Mouse (Mus musculus): ENCODE results near the gene Fam110a. TPM values are rescaled to one million over a fixed set of nuclear protein-coding genes. Genes with fewer than 3 reads are reported as not detected.
"Not testable (repeated sequence)": the region's sequence is repeated elsewhere in the genome, so short reads cannot be mapped to it uniquely, and the experiment has no call there.

Fam110a gene
- polyA plus RNA-seq, 1 experiment from 2014 or later, result 91.5 TPM

DNA sequence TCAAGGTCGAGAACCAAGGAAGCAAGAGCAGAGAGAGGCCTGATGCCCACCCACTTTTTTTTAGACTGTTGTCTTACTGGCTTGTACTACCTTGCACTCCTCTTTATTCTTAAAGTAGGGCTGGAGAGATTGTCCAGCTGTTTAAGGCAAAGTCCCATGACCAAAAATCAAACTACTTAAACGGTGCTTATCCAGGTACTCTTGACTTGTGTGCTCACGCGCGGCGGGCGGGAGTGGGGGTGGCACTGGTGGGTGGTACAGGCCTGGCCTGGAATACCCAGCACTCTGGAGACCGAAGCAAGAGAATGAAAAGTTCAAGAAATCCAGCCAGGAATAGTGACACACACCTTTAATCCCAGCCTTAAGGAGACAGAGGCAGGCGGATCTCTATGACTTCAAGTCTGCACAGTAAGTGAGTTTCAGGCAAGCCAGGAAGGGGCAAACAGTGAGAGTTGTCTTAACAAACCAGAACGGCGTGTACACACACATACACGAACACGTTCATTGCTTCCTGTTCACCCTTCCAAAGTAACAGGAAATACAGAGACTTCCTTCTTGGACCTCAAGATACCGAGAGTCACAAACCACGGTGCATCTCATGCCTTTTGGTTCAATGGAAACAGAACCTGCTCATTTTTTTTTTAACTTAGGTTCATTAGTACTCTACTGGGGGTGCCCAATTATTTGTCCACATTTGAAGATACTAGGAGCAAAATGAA lies 29.2 kb upstream of the Fam110a start:
- H3K4me2 ChIP-seq (replicated peaks), result no peak overlapping the region
- 92% methylated on average over 15 of the region's 15 CpGs for WGBS
- ATAC-seq (ENCODE audit: low FRiP score, low read depth), result no peak

GRCm38 (mm10) chr2:152007783-152008182 lies 27.8 kb upstream of the Fam110a start:
- WGBS, result 61% methylated on average over 10 of the region's 10 CpGs
- Histone ChIP-seq H3K36me3 (no peaks in the 10 kb centered on the region), H3K9me3 (no peaks in the 10 kb centered on the region), H3K27ac (no peak overlapping the region), H3K4me2 (replicated peaks) (no peak overlapping the region), H3K27me3 (replicated peaks) (no peaks in the 10 kb centered on the region), H3K4me1 (no peaks in the 10 kb centered on the region), H3K4me3 (no peak overlapping the region), H3K9ac (no peak overlapping the region)
- ATAC-seq (ENCODE audit: low FRiP score, low read depth), result no peak

More for the DNA sequence above, 29.2 kb upstream of the Fam110a start:
- Histone ChIP-seq H3K4me1 (no peaks in the 10 kb centered on the region), H3K36me3 (no peaks in the 10 kb centered on the region), H3K27me3 (replicated peaks) (no peaks in the 10 kb centered on the region), H3K9ac (no peak overlapping the region), H3K27ac (no peak overlapping the region), H3K9me3 (no peaks in the 10 kb centered on the region), H3K4me3 (no peak overlapping the region)

GRCm38 (mm10) chr2:152002529-152002928 lies 22.5 kb upstream of the Fam110a start:
- WGBS, result 72% methylated on average over 6 of the region's 6 CpGs
- no peak for ATAC-seq (ENCODE audit: low FRiP score, low read depth)

DNA sequence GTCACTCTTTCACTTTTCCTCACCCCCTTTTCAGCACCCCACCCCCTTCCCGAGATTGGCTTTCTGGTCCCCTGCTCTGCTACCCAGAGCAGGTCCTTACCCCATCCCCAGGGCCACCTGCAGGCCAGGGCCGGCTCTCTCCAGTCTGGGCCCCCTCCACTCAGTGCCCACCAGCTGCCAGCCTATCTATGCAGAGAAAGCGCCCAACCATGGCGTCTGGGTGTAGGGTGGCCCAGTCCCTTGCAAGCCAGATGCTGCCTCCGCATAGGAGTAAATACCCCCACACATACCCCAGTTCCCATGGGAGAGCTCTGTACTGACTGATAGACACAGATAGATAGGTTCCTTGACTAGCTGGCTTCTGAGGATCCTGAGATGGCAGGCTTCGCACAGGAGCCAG lies 20.7 kb upstream of the Fam110a start:
- Histone ChIP-seq H3K4me3 (no peak overlapping the region), H3K9ac (no peak overlapping the region), H3K4me2 (replicated peaks) (no peak overlapping the region), H3K36me3 (no peaks in the 10 kb centered on the region), H3K9me3 (no peaks in the 10 kb centered on the region), H3K27me3 (replicated peaks) (peaks cover 51% of the 10 kb centered on the region), H3K4me1 (peaks cover 10% of the 10 kb centered on the region; the same call in 1 of the 2 replicates), H3K27ac (no peak overlapping the region)
- WGBS, result 55% methylated on average over 6 of the region's 6 CpGs
- peak; percentile 48; the same call in 1 of the 2 replicates for ATAC-seq (ENCODE audit: low FRiP score, low read depth)

More at GRCm38 (mm10) chr2:152002529-152002928, 22.5 kb upstream of the Fam110a start:
- no peak overlapping the region for H3K4me2 ChIP-seq (replicated peaks)
- H3K9ac ChIP-seq, result no peak overlapping the region
- peaks cover 34% of the 10 kb centered on the region for H3K27me3 ChIP-seq (replicated peaks)
- H3K36me3 ChIP-seq, result no peaks in the 10 kb centered on the region
- no peaks in the 10 kb centered on the region for H3K9me3 ChIP-seq
- H3K4me1 ChIP-seq, result peaks cover 3% of the 10 kb centered on the region; the same call in 1 of the 2 replicates
- H3K27ac ChIP-seq, result no peak overlapping the region
- no peak overlapping the region for H3K4me3 ChIP-seq

DNA sequence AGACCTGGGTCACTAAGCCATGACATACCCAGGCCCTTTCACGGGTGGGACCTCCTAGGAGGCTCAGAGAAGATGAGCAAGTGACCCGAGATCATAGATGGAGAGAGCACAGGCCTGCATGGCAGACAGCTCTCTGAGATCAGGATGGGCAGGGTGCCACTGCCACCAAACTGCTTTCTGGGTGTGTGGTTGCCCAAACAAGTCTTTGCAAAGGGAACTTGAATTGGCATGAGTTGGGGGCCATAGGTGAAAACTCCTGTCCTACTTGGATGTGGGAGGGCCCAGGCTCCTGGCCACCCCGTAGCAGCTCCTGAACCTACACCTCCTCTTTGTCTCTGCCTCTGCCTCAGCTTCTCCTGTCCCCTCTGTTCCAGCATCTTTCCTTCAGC lies 20.3 kb upstream of the Fam110a start:
- peaks cover 10% of the 10 kb centered on the region; the same call in 1 of the 2 replicates for H3K4me1 ChIP-seq
- H3K9ac ChIP-seq, result no peak overlapping the region
- H3K27me3 ChIP-seq (replicated peaks), result peaks cover 55% of the 10 kb centered on the region
- no peaks in the 10 kb centered on the region for H3K9me3 ChIP-seq
- WGBS, result 49% methylated on average over 3 of the region's 3 CpGs
- no peak for ATAC-seq (ENCODE audit: low FRiP score, low read depth)
- no peak overlapping the region for H3K4me3 ChIP-seq
- no peak overlapping the region for H3K27ac ChIP-seq
- no peaks in the 10 kb centered on the region for H3K36me3 ChIP-seq
- H3K4me2 ChIP-seq (replicated peaks), result no peak overlapping the region

- H3K27me3 ChIP-seq (replicated peaks), result peaks cover 58% of the 10 kb centered on the region
Measured at GRCm38 (mm10) chr2:151999669-152000290, 19.8 kb upstream of the Fam110a start.

GRCm38 (mm10) chr2:151998932-151999331 lies 18.9 kb upstream of the Fam110a start:
- WGBS, result 74% methylated on average over 4 of the region's 4 CpGs
- Histone ChIP-seq H3K9ac (no peak overlapping the region), H3K27me3 (replicated peaks) (peaks cover 58% of the 10 kb centered on the region), H3K4me2 (replicated peaks) (no peak overlapping the region), H3K27ac (no peak overlapping the region), H3K4me3 (no peak overlapping the region), H3K4me1 (peaks cover 14% of the 10 kb centered on the region), H3K9me3 (no peaks in the 10 kb centered on the region), H3K36me3 (no peaks in the 10 kb centered on the region)
- ATAC-seq (ENCODE audit: low FRiP score, low read depth), result no peak

More at GRCm38 (mm10) chr2:151999669-152000290, 19.8 kb upstream of the Fam110a start:
- H3K9ac ChIP-seq, result no peak overlapping the region
- no peak for ATAC-seq (ENCODE audit: low FRiP score, low read depth)
- H3K36me3 ChIP-seq, result no peaks in the 10 kb centered on the region
- 9% methylated on average over 20 of the region's 20 CpGs for WGBS
- no peak overlapping the region for H3K4me3 ChIP-seq
- peaks cover 10% of the 10 kb centered on the region; the same call in 1 of the 2 replicates for H3K4me1 ChIP-seq
- no peak overlapping the region for H3K27ac ChIP-seq
- H3K4me2 ChIP-seq (replicated peaks), result no peak overlapping the region
- no peaks in the 10 kb centered on the region for H3K9me3 ChIP-seq

GRCm38 (mm10) chr2:151998505-151998899 lies 18.5 kb upstream of the Fam110a start:
- H3K9ac ChIP-seq, result no peak overlapping the region
- no peaks in the 10 kb centered on the region for H3K36me3 ChIP-seq
- H3K9me3 ChIP-seq, result no peaks in the 10 kb centered on the region
- 77% methylated on average over 9 of the region's 9 CpGs for WGBS
- H3K27me3 ChIP-seq (replicated peaks), result peaks cover 58% of the 10 kb centered on the region
- ATAC-seq (ENCODE audit: low FRiP score, low read depth), result no peak
- H3K4me2 ChIP-seq (replicated peaks), result no peak overlapping the region
- no peak overlapping the region for H3K4me3 ChIP-seq
- H3K27ac ChIP-seq, result no peak overlapping the region
- H3K4me1 ChIP-seq, result peaks cover 14% of the 10 kb centered on the region

DNA sequence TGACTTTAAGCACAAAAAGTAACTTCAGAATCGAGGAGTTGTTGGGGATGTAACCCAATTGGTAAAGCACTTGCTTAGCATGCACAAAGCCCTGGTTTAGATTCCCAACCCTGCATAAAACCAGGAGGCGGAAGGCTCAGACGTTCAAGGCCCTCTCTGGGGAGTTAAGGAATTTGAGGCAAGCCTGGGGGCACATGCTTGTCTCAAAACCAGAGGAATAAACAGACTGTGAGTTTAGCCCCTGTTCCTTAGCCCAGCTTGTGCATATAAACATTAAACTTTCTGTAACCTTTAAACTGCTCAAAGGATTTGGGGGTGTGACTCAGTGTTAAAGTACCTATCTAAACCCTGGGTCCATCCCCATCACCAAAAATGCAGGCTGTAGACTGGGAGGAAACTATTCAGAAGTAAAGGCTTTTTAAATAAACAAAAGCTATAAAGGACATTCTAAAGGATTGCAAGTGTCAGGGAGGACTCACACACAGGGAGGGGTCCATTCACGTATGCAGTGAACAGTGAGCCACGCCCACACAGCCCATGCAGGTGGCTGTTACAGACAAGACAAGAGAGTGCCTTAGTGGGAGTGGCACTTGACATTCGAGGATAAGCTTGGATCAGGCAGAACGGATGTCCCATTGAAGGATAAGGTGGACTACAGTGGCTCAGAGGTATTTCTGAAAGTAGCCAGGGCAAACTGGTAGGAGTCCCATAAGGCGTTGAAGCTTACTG lies 17.9 kb upstream of the Fam110a start:
- H3K9me3 ChIP-seq, result no peaks in the 10 kb centered on the region
- no peak overlapping the region for H3K9ac ChIP-seq
- 51% methylated on average over 8 of the region's 8 CpGs for WGBS
- H3K27ac ChIP-seq, result no peak overlapping the region
- H3K36me3 ChIP-seq, result no peaks in the 10 kb centered on the region
- peaks cover 14% of the 10 kb centered on the region for H3K4me1 ChIP-seq
- no peak overlapping the region for H3K4me3 ChIP-seq
- H3K27me3 ChIP-seq (replicated peaks), result peaks cover 58% of the 10 kb centered on the region
- no peak overlapping the region for H3K4me2 ChIP-seq (replicated peaks)
- no peak for ATAC-seq (ENCODE audit: low FRiP score, low read depth)

DNA sequence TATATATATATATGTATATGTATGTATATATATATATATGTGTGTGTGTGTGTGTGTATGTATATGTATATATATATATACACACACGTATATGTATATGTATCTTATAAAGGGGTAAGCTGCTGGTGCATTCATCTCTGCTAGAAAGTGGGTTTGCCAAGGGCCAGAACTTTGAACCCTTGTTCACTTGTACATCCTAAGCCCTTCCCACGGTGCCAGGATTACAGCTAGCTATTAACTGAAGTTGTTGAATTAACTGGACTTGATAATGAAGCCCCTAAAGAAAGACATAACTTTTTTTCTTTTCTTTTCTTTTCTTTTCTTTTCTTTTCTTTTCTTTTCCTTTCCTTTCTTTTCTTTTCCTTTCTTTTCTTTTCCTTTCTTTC lies 17.2 kb upstream of the Fam110a start:
- Histone ChIP-seq H3K27me3 (replicated peaks) (peaks cover 58% of the 10 kb centered on the region), H3K4me1 (peaks cover 14% of the 10 kb centered on the region)
- 88% methylated on average over 2 of the region's 2 CpGs for WGBS
- H3K4me2 ChIP-seq (replicated peaks); ATAC-seq (ENCODE audit: low FRiP score, low read depth); H3K27ac ChIP-seq; H3K9ac ChIP-seq; H3K36me3 ChIP-seq; H3K9me3 ChIP-seq; H3K4me3 ChIP-seq: not testable (repeated sequence)

DNA sequence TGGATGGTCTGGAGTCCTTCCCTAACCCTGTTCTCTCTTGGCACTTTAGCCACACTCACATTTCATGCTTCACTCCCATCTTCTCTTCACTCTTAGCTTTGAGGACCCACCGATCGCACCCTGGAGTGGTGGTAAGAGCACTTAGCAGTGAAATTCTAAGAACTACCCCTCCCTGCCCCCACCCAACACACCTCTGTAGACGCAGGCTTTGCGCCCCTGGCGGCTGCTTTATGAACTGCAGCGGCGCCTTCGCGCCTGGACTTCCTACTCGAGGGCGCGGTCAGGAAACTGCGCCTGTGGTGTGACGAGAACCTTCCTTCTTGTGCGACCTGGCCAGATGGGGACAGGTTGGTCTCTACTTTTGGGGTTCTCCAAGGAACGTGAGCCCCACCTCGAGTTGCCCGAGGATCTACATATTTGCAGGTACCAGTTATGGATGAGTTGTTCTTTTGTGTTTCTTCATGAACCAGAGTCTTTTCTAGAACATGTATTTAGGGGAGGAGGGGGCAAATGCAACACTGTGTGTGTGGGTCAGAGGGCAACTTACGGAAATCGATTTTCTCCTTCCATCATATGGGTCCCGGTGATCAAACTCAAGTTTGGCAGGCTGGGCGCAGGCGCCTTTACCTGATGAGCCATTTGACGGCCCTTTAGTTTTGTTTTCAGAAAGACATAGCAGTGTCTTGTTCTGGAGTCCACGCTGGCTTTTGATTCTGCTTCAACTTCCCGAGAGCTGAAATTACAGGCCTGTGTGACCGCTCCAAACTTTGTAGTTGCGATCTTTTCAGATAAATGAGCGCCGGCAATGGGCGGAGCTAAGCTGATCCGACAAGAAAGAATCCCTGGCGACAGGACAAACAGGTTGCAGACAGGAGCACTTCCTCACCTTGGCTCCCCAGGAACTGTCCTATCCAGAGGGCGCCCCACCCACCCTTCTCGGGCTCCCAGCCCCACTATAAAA lies 16.5 kb upstream of the Fam110a start, which contains the start of gene Slc52a3:
TSS of gene Slc52a3 (plus strand) at position 283 of the 961 bp plus-strand sequence.
- WGBS, result 6% methylated on average over 35 of the region's 35 CpGs
- ATAC-seq (ENCODE audit: low FRiP score, low read depth), result no peak
- Histone ChIP-seq H3K36me3 (no peaks in the 10 kb centered on the region), H3K27ac (no peak within 1 kb of the TSS), H3K4me3 (no peak within 1 kb of the TSS), H3K9ac (no peak within 1 kb of the TSS), H3K27me3 (replicated peaks) (peaks cover 58% of the 10 kb centered on the region), H3K4me1 (peaks cover 21% of the 10 kb centered on the region), H3K4me2 (replicated peaks) (peak within 1 kb of the TSS; percentile 20; the same call in 1 of the 2 replicates), H3K9me3 (no peaks in the 10 kb centered on the region)
